Mouse (Mus musculus): ENCODE measurements around the gene Rgs7.

The Rgs7 gene

GRCm38 (mm10) chr1:175300895-175301294 is 191.4 kb downstream of the Rgs7 start:
- no peak for DNase-seq (ENCODE audit: low spot score)

- DNase-seq (ENCODE audit: low spot score), result no peak
Observed at GRCm38 (mm10) chr1:175300404-175300803, 191.9 kb downstream of the Rgs7 start.

- DNase-seq (ENCODE audit: low spot score), result no peak
Observed at GRCm38 (mm10) chr1:175299603-175300397, 192.5 kb downstream of the Rgs7 start.

- no peak for DNase-seq (ENCODE audit: low spot score)
Observed at GRCm38 (mm10) chr1:175296906-175297305, 195.4 kb downstream of the Rgs7 start.

GRCm38 (mm10) chr1:175290072-175290471 is 202.2 kb downstream of the Rgs7 start:
- no peak for DNase-seq (ENCODE audit: low spot score)

- DNase-seq (ENCODE audit: low spot score), result no peak
Observed at GRCm38 (mm10) chr1:175262341-175262740, 230.0 kb downstream of the Rgs7 start.

GRCm38 (mm10) chr1:175259374-175259773 is 232.9 kb downstream of the Rgs7 start:
- no peak for DNase-seq (ENCODE audit: low spot score)

GRCm38 (mm10) chr1:175255224-175255623 is 237.1 kb downstream of the Rgs7 start:
- DNase-seq (ENCODE audit: low spot score), result no peak

GRCm38 (mm10) chr1:175254724-175255123 is 237.6 kb downstream of the Rgs7 start:
- DNase-seq (ENCODE audit: low spot score), result no peak

GRCm38 (mm10) chr1:175242135-175242534 is 250.2 kb downstream of the Rgs7 start:
- no peak for DNase-seq (ENCODE audit: low spot score)

GRCm38 (mm10) chr1:175240137-175240536 is 252.2 kb downstream of the Rgs7 start:
- no peak for DNase-seq (ENCODE audit: low spot score)

- no peak for DNase-seq (ENCODE audit: low spot score)
Observed at GRCm38 (mm10) chr1:175221593-175222500, 270.5 kb downstream of the Rgs7 start.

GRCm38 (mm10) chr1:175219563-175219962 is 272.7 kb downstream of the Rgs7 start:
- no peak for DNase-seq (ENCODE audit: low spot score)

- no peak for DNase-seq (ENCODE audit: low spot score)
Observed at GRCm38 (mm10) chr1:175207004-175207403, 285.3 kb downstream of the Rgs7 start.

GRCm38 (mm10) chr1:175205633-175206032 is 286.7 kb downstream of the Rgs7 start:
- DNase-seq (ENCODE audit: low spot score), result no peak

- no peak for DNase-seq (ENCODE audit: low spot score)
Observed at GRCm38 (mm10) chr1:175203544-175203943, 288.8 kb downstream of the Rgs7 start.

- no peak for DNase-seq (ENCODE audit: low spot score)
Observed at GRCm38 (mm10) chr1:175202902-175203301, 289.4 kb downstream of the Rgs7 start.

GRCm38 (mm10) chr1:175198881-175199280 is 293.4 kb downstream of the Rgs7 start:
- no peak for DNase-seq (ENCODE audit: low spot score)

GRCm38 (mm10) chr1:175195806-175196205 is 296.5 kb downstream of the Rgs7 start:
- DNase-seq (ENCODE audit: low spot score), result no peak

GRCm38 (mm10) chr1:175188186-175188585 is 304.1 kb downstream of the Rgs7 start:
- no peak for DNase-seq (ENCODE audit: low spot score)

- no peak for DNase-seq (ENCODE audit: low spot score)
Observed at GRCm38 (mm10) chr1:175185211-175185610, 307.1 kb downstream of the Rgs7 start.

GRCm38 (mm10) chr1:175184736-175185135 is 307.6 kb downstream of the Rgs7 start:
- DNase-seq (ENCODE audit: low spot score), result no peak

GRCm38 (mm10) chr1:175178733-175179132 is 313.6 kb downstream of the Rgs7 start:
- DNase-seq (ENCODE audit: low spot score), result no peak

All from ovary, postnatal 10 days (tissue).